Mouse (Mus musculus) CD4-positive, CD25-positive, alpha-beta regulatory T cell, adult 2 months (primary cell): Measurements from ENCODE around the gene Ptprg.

Experiments
- DNase-seq: peaks from one replicate; pipeline ENCODE4 v3.0.0-alpha.2; 2012; ENCODE audit warnings: low read depth, low spot score

The Ptprg gene

GRCm38 (mm10) chr14:11618140-11618705, 64.9 kb downstream of the Ptprg start:
- DNase-seq, result no peak

GRCm38 (mm10) chr14:11619606-11620005, 66.3 kb downstream of the Ptprg start:
- DNase-seq, result no peak

GRCm38 (mm10) chr14:11620314-11620713, 67.0 kb downstream of the Ptprg start:
- no peak for DNase-seq

GRCm38 (mm10) chr14:11620962-11621568, 67.7 kb downstream of the Ptprg start:
- DNase-seq, result no peak

- DNase-seq, result no peak
Measured at GRCm38 (mm10) chr14:11623576-11623975, 70.2 kb downstream of the Ptprg start.

GRCm38 (mm10) chr14:11630736-11631135, 77.4 kb downstream of the Ptprg start:
- DNase-seq, result no peak

- DNase-seq, result no peak
Measured at GRCm38 (mm10) chr14:11631505-11631904, 78.2 kb downstream of the Ptprg start.

- DNase-seq, result no peak
Measured at GRCm38 (mm10) chr14:11637673-11638072, 84.3 kb downstream of the Ptprg start.

- no peak for DNase-seq
Measured at GRCm38 (mm10) chr14:11639366-11639765, 86.0 kb downstream of the Ptprg start.

- DNase-seq, result no peak
Measured at GRCm38 (mm10) chr14:11640372-11640771, 87.0 kb downstream of the Ptprg start.

- DNase-seq, result no peak
Measured at GRCm38 (mm10) chr14:11640996-11641395, 87.7 kb downstream of the Ptprg start.

- DNase-seq, result no peak
Measured at GRCm38 (mm10) chr14:11642977-11643376, 89.6 kb downstream of the Ptprg start.

- DNase-seq, result no peak
Measured at GRCm38 (mm10) chr14:11657374-11657773, 104.0 kb downstream of the Ptprg start.

- DNase-seq, result no peak
Measured at GRCm38 (mm10) chr14:11663661-11664215, 110.4 kb downstream of the Ptprg start.

- no peak for DNase-seq
Measured at GRCm38 (mm10) chr14:11664302-11664701, 111.0 kb downstream of the Ptprg start.

GRCm38 (mm10) chr14:11665046-11665445, 111.7 kb downstream of the Ptprg start:
- no peak for DNase-seq

- no peak for DNase-seq
Measured at GRCm38 (mm10) chr14:11667762-11668161, 114.4 kb downstream of the Ptprg start.

GRCm38 (mm10) chr14:11670847-11671246, 117.5 kb downstream of the Ptprg start:
- DNase-seq, result no peak

GRCm38 (mm10) chr14:11672981-11673547, 119.7 kb downstream of the Ptprg start:
- DNase-seq, result no peak

GRCm38 (mm10) chr14:11678201-11678600, 124.9 kb downstream of the Ptprg start:
- no peak for DNase-seq

- DNase-seq, result no peak
Measured at GRCm38 (mm10) chr14:11679741-11680140, 126.4 kb downstream of the Ptprg start.

- DNase-seq, result no peak
Measured at GRCm38 (mm10) chr14:11680621-11681020, 127.3 kb downstream of the Ptprg start.

GRCm38 (mm10) chr14:11682441-11682840, 129.1 kb downstream of the Ptprg start:
- DNase-seq, result no peak
